Mouse (Mus musculus) cortical plate, adult 2 months (tissue): ENCODE data around the gene Jmjd8. TPM values are rescaled to one million over a fixed set of nuclear protein-coding genes. Genes with fewer than 3 reads are reported as not detected.
A peak's percentile ranks its signal among the peaks of the same experiment; 100 is the strongest.

Source experiments
- H3K27ac ChIP-seq: fragments of 200-500 bp; 2 replicates; pipeline ENCODE4 v1.5.1; 2012; ENCODE audit warnings: low read length, control low read depth, inconsistent platforms; ENCODE audit not compliant: insufficient read depth
- H3K4me1 ChIP-seq: fragments of 200-500 bp; 2 replicates; pipeline ENCODE4 v1.6.1; 2011; ENCODE audit warnings: low read length; ENCODE audit not compliant: control insufficient read depth, insufficient read depth
- H3K4me3 ChIP-seq: fragments of 200-500 bp; 2 replicates; pipeline ENCODE4 v1.5.1; 2011; ENCODE audit warnings: mild to moderate bottlenecking, low read length, control low read depth; ENCODE audit not compliant: insufficient read depth
- CTCF ChIP-seq: fragments of 200-500 bp; IDR thresholded peaks from 2 replicates; pipeline ENCODE4 v1.5.1; 2011; ENCODE audit warnings: mild to moderate bottlenecking, control low read depth, low read length; ENCODE audit not compliant: insufficient read depth; ENCODE audit errors: extremely low read depth
- POLR2A ChIP-seq: fragments of 200-500 bp; IDR thresholded peaks from 2 replicates; pipeline ENCODE4 v1.6.1; 2011; ENCODE audit warnings: mild to moderate bottlenecking, low read length, control low read depth; ENCODE audit not compliant: insufficient read depth; ENCODE audit errors: extremely low read depth
- polyA plus RNA-seq: library from polyadenylated mRNA; depleted of rRNA; stranded (reverse); fragments of >200 nt; gene quantifications from 2 replicates; pipeline ENCODE4 v1.2.3, GENCODE M21; 2012

The Jmjd8 gene
- polyA plus RNA-seq, 1 experiment = 55.6 TPM

DNA sequence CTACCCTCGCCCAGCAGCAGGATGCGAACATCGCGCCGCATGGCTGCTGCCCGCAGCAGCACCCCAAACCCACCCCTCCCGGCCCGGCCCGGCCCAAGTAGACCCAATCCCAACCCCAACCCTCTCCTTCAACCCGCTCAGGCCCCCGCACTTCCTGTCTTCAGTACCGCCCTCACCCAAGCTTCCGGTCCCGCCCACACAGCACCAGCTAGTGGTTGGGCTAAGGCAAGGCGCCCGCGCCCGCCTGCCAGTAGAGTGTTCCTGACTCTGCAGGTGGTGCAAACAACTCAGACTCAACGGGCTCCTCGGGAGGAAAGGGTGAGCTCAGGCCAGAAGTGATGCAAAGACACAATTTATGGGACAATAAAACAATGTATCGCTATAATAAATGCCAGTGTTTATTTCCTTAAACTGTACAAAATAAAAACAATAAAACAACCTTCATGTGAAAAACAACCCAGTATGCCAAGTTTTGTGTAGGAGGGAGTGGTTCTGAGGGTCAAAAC is 15.8 kb downstream of the Jmjd8 start, which contains the start of gene Rhot2:
Gene Rhot2, minus strand, starts transcription at position 456 of the 506 bp plus-strand sequence.
- Histone ChIP-seq H3K4me3 (peak within 1 kb of the TSS; percentile 85), H3K4me1 (peaks cover 5% of the 10 kb centered on the region), H3K27ac (peak within 1 kb of the TSS; percentile 82)
- peak; percentile 71; the same call in 1 of the 2 replicates for TF ChIP-seq POLR2A
- TF ChIP-seq CTCF = no peak

DNA sequence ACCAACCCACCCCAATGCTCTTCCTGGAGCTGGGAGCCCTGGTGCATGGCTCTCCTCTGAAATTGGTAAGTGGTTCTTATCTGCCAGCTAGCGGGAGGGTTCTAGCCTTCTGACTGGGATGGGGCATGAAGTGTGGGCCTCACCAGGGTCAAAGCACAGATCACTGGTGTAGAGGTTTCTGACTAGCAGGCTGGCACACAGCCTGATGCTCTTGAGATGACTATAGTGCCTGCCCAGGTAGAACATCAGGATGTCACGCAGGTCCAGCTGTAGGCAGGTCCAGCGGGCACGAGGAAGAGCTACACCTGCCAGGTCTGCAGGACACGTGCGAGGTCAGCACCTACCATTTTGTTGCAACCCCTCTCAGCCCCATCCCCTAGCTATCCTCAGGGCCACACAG is 31.6 kb downstream of the Jmjd8 start:
- Histone ChIP-seq H3K27ac (no peak overlapping the region), H3K4me1 (peaks cover 3% of the 10 kb centered on the region; the same call in 1 of the 2 replicates), H3K4me3 (peak overlapping the region; percentile 57)
- TF ChIP-seq POLR2A = no peak
- no peak for TF ChIP-seq CTCF

DNA sequence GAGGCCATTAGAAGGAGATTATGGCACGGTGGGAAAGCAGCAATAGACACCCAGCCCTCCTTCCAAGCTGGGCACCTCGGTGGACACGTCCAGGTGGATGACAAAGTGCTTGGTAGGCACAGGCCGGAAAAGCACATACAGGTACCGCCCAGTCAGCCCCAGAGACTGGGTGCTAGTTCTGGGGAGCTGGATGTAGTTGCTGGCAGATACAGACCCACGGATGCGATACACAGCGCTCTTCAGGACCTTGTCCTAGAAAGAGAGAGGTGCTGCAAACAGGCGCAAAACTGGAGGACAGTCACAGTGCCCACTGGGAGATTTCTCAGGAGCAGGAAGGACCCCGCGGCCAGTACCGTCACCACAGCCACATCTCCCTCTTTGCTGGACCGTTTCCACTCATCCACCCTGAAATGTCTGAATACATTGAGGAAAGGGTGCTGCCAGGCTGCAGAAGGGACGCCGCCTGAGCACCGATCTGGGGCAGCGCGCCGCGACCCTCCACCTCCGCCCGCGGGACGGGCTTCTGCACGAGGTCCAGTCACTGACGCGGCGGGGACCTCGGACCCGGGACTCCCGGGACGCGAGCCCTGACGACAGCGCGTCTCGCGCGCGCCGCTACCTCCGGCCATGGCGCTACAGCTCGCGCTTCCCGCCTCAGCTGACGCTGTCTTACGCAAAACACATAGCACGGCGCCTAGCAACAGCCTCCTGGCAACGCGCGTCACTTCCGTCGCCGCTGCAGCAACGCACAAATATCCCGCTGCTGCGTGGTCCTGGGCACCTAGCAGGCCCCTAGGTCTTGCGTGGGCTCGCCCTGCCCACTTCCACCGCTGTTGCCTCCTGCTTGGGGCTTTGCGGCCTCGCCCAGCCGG is 32.4 kb downstream of the Jmjd8 start, which contains the start of gene Wdr90:
Gene Wdr90, minus strand, starts transcription at position 670 of the 872 bp plus-strand sequence.
- TF ChIP-seq POLR2A (peak; percentile 93), CTCF (no peak)
- Histone ChIP-seq H3K4me3 (peak within 1 kb of the TSS; percentile 57), H3K27ac (peak within 1 kb of the TSS; percentile 88), H3K4me1 (peaks cover 3% of the 10 kb centered on the region; the same call in 1 of the 2 replicates)

DNA sequence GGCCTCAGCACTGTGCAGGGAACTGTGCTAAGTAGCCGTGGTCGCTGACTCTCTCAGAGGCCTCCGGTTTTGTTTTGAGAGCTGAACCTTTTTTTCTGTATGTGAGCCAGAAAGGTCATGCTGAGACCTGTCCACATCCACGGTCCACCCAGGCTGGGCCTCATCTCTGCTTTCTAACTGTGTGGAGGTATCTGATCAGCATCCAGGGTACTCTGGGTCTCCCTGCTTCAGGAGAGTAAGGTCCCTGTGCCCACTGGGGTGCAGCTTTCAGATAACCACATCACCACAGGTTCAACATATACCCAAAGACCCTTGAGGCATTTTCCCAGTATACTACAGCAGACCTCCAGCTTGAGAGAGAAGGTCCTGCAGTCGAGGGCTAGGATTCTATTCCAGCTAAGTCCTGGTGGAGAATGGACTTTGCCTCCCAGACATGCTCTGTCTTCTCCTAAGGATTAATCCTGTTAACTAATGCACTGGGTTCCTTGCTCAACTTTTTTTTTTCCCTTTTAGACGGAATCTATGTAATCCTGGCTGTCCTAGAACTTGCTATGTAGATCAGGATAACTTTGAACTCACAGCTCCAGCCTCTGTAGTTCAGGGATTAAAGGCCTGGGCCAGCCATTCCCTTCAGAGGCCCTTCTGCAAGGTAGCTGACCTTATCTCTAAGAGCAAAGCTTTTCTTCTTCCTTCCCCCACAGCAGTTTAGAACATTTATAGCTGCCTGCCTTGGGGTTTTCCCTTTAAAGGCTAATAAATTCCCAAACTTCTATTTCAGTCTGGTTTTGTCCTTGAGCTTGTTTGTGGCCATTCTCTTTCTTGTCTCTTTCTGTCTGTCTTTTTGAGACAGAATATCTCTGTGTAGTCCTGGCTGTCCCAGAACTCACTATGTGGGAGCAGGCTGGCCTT is 33.3 kb downstream of the Jmjd8 start:
- Histone ChIP-seq H3K4me1 (peaks cover 3% of the 10 kb centered on the region), H3K4me3 (peak overlapping the region; percentile 57), H3K27ac (peak overlapping the region; percentile 88)
- TF ChIP-seq POLR2A (no peak), CTCF (no peak)

DNA sequence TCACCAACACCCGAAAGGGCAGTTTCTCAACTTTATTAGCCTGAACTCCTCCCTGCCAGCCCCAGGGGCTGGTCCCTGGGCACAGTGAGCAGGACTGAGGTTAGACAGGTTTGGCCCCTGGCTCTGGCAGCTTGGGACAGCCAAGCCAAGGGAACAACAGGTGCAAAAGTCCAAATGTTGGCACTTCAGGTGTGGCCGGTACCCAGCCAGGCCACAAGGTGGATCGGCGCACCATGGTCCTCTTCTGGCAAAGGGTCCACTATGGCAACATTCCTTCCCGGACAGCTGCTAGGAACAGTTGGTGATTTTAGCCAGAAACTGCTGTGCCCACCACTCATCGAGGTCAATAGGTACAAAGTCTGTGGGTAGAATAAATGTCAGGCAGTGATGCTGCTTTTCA is 35.0 kb downstream of the Jmjd8 start:
- Histone ChIP-seq H3K4me3 (no peak overlapping the region), H3K4me1 (peaks cover 6% of the 10 kb centered on the region), H3K27ac (no peak overlapping the region)
- TF ChIP-seq CTCF = no peak
- TF ChIP-seq POLR2A = no peak

DNA sequence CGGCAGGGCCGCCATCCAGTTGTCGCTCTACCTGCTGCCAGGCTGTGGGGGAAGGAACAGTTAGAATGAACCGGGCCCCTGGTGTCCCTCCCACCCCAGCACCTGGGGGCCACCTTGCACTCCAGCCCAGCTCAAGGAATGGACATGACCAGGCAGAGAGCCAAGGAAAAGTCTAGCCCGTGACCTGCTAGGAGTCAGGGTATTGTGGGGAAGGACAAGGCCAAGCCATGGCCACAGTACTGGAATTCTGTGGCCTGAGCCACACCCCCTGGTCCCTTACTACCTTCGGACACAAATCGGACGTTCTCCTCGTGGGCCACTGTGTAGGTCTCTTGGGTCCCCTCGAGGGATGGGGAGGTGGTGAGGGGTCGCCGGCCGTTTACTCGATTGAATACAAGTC is 35.6 kb downstream of the Jmjd8 start:
- TF ChIP-seq CTCF = no peak
- TF ChIP-seq POLR2A = no peak
- H3K27ac ChIP-seq = no peak overlapping the region
- no peak overlapping the region for H3K4me3 ChIP-seq
- peaks cover 6% of the 10 kb centered on the region for H3K4me1 ChIP-seq

DNA sequence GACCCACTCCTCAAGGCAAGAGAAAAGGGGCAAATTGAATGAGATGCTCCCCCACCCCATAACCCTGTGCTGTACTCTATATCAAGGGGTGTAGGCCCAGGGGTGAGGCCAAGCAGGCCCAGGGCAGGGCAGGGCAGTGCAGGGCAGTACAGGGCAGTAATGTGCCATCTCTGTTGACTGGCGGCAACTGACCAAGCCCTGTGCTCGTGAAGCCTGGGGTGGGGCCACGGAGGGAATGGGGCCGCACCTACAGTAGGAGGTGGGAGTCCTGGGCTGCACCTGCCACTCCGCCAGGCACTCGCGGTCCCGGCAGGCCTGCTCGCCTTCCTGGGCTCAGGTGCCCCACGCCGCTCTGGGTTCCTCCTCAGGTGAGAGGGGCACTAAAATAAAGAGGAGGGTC is 36.6 kb downstream of the Jmjd8 start:
- H3K27ac ChIP-seq = no peak overlapping the region
- peaks cover 6% of the 10 kb centered on the region for H3K4me1 ChIP-seq
- TF ChIP-seq CTCF = no peak
- no peak for TF ChIP-seq POLR2A
- H3K4me3 ChIP-seq = no peak overlapping the region

DNA sequence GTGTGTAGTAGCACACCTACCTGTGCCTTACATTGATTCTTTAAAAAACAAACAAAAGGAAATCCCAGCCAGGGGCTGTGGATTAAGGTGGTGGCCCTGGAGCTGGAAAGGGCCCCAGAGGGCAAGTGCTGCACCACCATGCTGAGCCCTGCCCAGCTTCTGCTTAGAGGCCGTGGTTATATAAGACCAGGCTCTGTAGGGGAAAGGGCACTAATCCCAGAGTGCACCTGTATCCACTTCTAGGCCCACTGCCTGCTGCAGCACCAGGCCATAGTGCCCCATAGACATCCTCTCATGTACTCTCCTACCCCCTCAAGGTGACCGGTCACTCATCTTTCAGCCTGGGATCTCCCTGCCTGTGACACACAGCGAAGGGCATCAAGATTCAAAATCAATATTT is 37.5 kb downstream of the Jmjd8 start:
- no peak for TF ChIP-seq POLR2A
- TF ChIP-seq CTCF = no peak
- H3K4me1 ChIP-seq = peaks cover 3% of the 10 kb centered on the region; the same call in 1 of the 2 replicates
- no peak overlapping the region for H3K4me3 ChIP-seq
- no peak overlapping the region for H3K27ac ChIP-seq

DNA sequence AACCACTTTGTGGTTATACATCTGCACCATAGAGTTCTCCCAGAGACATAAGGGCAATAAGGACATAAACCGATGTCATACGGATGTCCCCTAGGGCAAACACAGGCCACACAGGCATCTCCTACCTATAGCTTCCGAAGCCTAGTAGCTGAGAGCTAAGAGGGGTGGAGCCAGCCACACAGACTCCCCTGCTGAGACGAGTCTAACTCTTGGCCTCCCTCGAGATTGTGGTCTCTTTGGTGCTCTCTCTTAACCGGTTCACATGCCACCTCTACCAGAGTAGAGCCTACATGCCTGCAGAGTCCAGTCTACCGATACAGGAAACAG is 38.8 kb downstream of the Jmjd8 start:
- no peak overlapping the region for H3K27ac ChIP-seq
- H3K4me3 ChIP-seq = peak overlapping the region; percentile 58
- TF ChIP-seq CTCF (no peak), POLR2A (no peak)

More for the DNA sequence above, 38.8 kb downstream of the Jmjd8 start:
- peaks cover 3% of the 10 kb centered on the region; the same call in 1 of the 2 replicates for H3K4me1 ChIP-seq
